Mouse (Mus musculus) lung, adult 10 weeks (tissue): ENCODE data around the gene Olfr1378. TPM values are rescaled to one million over a fixed set of nuclear protein-coding genes. Genes with fewer than 3 reads are reported as not detected.

Source experiments
- polyA plus RNA-seq: library from polyadenylated mRNA; stranded (reverse); fragments of 350-450 nt; fragmentation: Illumina TruSeq; extraction: RNeasy Lipid Tissue Mini Kit (QIAGEN cat#74804); gene quantifications from one replicate; pipeline ENCODE4 v1.2.3, GENCODE M21; 2014; ENCODE audit warnings: low read depth, low replicate concordance; ENCODE audit not compliant: insufficient read depth

Gene Olfr1378
- not detected for polyA plus RNA-seq

DNA sequence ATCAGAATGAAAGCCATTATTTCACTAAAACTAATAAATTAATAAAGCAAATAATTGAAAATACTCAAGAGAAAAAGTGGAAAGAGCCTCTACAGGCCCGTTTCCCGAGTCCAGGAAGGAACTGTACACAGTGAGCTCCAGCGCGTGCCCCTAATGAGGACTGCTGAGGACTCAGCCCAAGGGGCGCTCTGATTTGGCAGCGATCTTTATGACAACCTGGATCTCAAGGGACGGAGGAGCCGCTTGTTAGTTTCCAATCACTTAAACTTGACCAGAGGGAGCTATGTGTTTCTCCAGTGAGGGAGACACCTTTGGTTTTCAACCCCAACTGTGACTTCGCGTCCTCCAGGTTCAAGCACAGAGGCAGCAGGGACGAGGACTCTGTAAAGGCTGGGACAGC lies at the start of gene Olfr1378:
TSS of gene Olfr1378 (plus strand) at position 301 of the 400 bp plus-strand sequence.

DNA sequence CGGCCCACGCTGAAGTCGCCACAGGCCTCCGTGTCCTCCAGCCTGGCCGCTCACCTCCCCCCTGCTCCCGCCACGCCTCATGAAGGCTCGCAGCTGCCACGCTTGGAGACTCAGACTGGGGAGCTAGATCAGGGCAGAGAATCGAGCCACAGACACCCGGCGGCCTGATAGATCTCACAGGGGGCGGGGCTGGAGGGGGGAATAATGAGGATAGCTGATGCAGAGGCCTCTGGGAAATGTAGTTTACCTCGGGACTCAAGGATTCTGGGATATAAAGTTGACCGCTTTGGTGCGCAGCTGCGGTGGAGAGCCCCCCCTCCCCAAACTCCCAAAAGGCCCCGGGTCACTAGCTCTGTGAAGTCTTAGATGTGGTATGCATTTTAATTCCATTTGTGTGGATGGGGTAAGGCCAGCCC lies 34.9 kb upstream of the Olfr1378 start, which contains the start of gene Zfp354b:
TSS of gene Zfp354b (minus strand) at position 183 of the 416 bp plus-strand sequence.

DNA sequence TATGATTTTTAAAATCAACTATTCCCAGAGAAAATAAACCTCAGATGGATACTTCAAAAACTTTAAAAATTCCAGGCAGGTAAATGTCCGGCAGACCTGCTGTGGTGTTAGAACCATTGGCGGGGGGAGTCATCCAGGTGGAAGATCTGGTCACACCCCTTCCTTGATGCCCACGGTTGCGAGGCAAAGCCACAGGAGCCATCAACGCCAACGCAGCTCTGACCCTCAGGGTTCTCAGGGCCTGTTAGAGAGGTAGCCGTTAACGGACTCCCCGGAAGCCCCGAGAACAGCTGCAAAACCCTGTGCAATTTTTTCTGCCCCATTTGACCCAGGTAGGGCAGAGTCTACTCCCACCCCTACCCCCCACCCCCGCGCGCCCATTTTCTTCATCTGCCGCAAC lies 22.8 kb upstream of the Olfr1378 start, which contains the start of gene 4933414I15Rik:
TSS of gene 4933414I15Rik (minus strand) at position 260 of the 400 bp plus-strand sequence.

DNA sequence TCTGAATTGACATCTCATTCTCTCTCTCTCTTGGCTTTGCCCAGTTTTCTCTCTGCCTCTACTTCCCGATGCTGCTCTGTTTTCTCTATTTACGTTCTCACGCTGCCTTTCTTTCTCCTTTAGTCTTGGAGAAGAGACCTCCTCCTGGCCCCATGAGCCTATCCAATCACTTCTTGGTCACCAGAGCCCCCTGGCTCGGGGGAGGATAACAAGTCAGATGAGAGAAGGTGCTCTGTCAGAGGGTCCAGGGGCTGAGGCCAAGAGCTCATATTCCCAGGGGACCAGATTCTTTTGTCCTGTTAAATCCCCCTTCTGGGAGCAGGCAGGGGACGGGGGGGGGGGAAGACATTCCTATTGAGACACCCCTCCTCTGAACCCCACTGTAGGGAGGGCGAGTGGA lies 12.7 kb upstream of the Olfr1378 start, which contains the start of gene Prop1:
TSS of gene Prop1 (minus strand) at position 101 of the 400 bp plus-strand sequence.

DNA sequence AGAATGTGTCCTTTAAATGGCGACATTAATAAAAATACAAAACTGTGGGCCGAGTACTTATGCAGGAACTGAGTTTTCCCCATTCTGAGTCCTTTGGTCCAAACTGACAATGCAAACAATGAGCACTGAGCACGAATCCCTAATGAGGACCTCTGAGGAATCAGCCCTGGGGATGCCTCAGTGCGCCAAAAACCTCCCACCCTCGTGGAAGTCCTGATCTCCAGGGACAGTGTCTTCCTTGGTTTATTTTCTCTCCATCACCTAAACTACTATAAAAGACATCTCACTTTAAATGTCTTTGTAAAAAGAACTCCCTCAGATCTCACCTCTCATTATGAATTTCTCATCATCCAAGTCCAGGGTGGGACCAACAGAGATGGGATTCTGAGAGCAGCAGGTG lies 15.3 kb downstream of the Olfr1378 start, which contains the start of gene Olfr1377:
TSS of gene Olfr1377 (plus strand) at position 301 of the 400 bp plus-strand sequence.

DNA sequence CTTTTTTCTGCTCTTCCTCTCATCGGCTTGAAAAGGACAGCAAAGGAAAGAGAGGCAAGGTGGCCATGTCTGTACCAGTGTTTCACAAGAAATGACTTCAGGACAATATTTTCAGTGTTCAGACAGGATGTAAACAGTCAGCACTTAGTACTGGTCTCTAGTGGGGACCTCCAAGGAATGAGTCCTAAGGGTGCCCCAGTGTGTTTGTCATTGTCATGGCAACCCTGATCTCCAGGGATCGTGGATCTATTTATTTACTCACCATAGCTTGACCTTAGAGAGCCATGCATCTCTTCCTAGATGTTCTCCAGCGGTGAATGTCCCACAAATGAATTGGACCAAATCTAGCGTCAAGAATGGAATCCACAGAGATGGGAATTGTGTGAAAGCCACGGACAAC lies 37.0 kb downstream of the Olfr1378 start, which contains the start of gene Olfr51:
TSS of gene Olfr51 (plus strand) at position 301 of the 400 bp plus-strand sequence.

DNA sequence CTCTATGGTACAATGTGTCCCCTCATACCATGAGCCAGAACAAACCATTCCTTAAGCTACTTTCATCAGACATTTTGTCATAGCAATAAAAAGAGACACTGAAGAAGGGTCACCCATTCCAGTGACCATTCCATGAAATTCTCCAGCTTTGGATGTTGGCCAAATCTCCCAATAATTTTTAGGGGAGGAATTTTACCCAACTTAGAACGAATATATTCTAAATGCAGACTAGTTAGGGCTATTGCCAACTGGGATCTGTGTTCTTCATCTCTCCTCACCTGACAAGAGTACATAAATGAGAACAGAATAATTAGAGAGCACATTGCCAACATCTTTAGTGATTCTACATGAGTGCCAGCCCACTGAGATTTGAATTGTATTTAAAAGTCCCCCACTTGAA lies 47.6 kb downstream of the Olfr1378 start, which contains the start of gene Olfr54:
TSS of gene Olfr54 (plus strand) at position 301 of the 400 bp plus-strand sequence.

Other genes with a start within 250 kb of the Olfr1378 start
- 2.8 TPM for gene Zfp354c, start 138.8 kb upstream of the Olfr1378 start, polyA plus RNA-seq
- 0.43 TPM for gene Zfp879, start 125.0 kb upstream of the Olfr1378 start, polyA plus RNA-seq
- gene Grm6, start 115.8 kb upstream of the Olfr1378 start, polyA plus RNA-seq, result 0.07 TPM
- 0.97 TPM for gene Zfp454, start 78.9 kb upstream of the Olfr1378 start, polyA plus RNA-seq
- 3.4 TPM for gene Zfp2, start 50.4 kb upstream of the Olfr1378 start, polyA plus RNA-seq
- 1.2 TPM for gene Zfp354b, start 34.9 kb upstream of the Olfr1378 start, polyA plus RNA-seq
- not detected for gene 4933414I15Rik, start 22.8 kb upstream of the Olfr1378 start, polyA plus RNA-seq
- gene Prop1, start 12.8 kb upstream of the Olfr1378 start, polyA plus RNA-seq, result not detected
- gene Olfr1377, start 15.4 kb downstream of the Olfr1378 start, polyA plus RNA-seq, result not detected
- gene Olfr51, start 37.1 kb downstream of the Olfr1378 start, polyA plus RNA-seq, result not detected
- not detected for gene Olfr54, start 47.7 kb downstream of the Olfr1378 start, polyA plus RNA-seq
- gene Olfr1375, start 81.6 kb downstream of the Olfr1378 start, polyA plus RNA-seq, result not detected
- gene Zfp354a, start 92.7 kb downstream of the Olfr1378 start, polyA plus RNA-seq, result 2.3 TPM